Mouse (Mus musculus) liver, embryonic 16.5 days (tissue): ENCODE data around the gene Deaf1. TPM values are rescaled to one million over a fixed set of nuclear protein-coding genes. Genes with fewer than 3 reads are reported as not detected.

Experiments used
- ATAC-seq: fragments of 200-750 bp; cut with Nextera tagmentation; 2 replicates; pipeline ENCODE4 v1.8.0; 2017; ENCODE audit warnings: low read depth, mild to moderate bottlenecking, moderate number of reproducible peaks, moderate library complexity
- H3K27ac ChIP-seq: fragments of 300-500 bp; sonication (generic); 2 replicates; pipeline ENCODE4 v1.5.1; 2014; ENCODE audit warnings: mild to moderate bottlenecking, low read length
- H3K27me3 ChIP-seq: fragments of 300-500 bp; sonication (generic); 2 replicates; pipeline ENCODE4 v1.6.1; 2014; ENCODE audit warnings: low read depth, low read length, mixed read lengths; ENCODE audit not compliant: control insufficient read depth, insufficient read depth
- H3K36me3 ChIP-seq: fragments of 300-500 bp; sonication (generic); 2 replicates; pipeline ENCODE4 v1.6.1; 2014; ENCODE audit warnings: mild to moderate bottlenecking; ENCODE audit not compliant: control insufficient read depth, insufficient read depth
- H3K4me1 ChIP-seq: fragments of 300-500 bp; sonication (generic); 2 replicates; pipeline ENCODE4 v1.6.1; 2014; ENCODE audit warnings: low read depth, low read length, mixed read lengths; ENCODE audit not compliant: control insufficient read depth
- H3K4me2 ChIP-seq: fragments of 300-500 bp; sonication (generic); 2 replicates; pipeline ENCODE4 v1.6.1; 2014; ENCODE audit warnings: low read depth, low read length, mixed read lengths
- H3K4me3 ChIP-seq: fragments of 300-500 bp; sonication (generic); 2 replicates; pipeline ENCODE4 v1.5.1; 2014; ENCODE audit warnings: low read depth, mild to moderate bottlenecking, low read length
- H3K9ac ChIP-seq: fragments of 300-500 bp; sonication (generic); 2 replicates; pipeline ENCODE4 v1.6.1; 2014; ENCODE audit warnings: low read depth, low read length
- H3K9me3 ChIP-seq: fragments of 300-500 bp; sonication (generic); replicated peaks from 2 replicates; pipeline ENCODE4 v1.6.1; 2016; ENCODE audit warnings: low read length; ENCODE audit not compliant: control insufficient read depth
- WGBS: fragments of 180-500 bp; shearing (Covaris S2); extraction: QIAGEN DNeasy Blood & Tissue Kit; methylation state at CpG from one replicate; pipeline ENCODE4 v1.1.7; 2014; ENCODE audit not compliant: insufficient replicate concordance; 5-methylcytosine and 5-hydroxymethylcytosine counted together
- polyA plus RNA-seq: library from polyadenylated mRNA; unstranded; fragments of >200 nt; fragmentation: Nextera tagmentation; extraction: Ambion mirVana; gene quantifications from 2 replicates; pipeline ENCODE4 v1.2.1, GENCODE M21; 2015

Gene Deaf1
- 11.6 and 13.6 TPM in 2 replicates for polyA plus RNA-seq

GRCm38 (mm10) chr7:141327469-141328372 lies at the start of gene Deaf1, which contains the start of gene Tmem80:
TSS of gene Deaf1 (minus strand) at chr7:141327690.
TSS of gene Tmem80 (plus strand) at chr7:141327739.
- Histone ChIP-seq H3K36me3 (peaks cover 8% of the 10 kb centered on the region), H3K9ac (peak within 1 kb of the TSS; percentile 96), H3K27me3 (no peaks in the 10 kb centered on the region), H3K27ac (peak within 1 kb of the TSS; percentile 99), H3K4me2 (peak within 1 kb of the TSS; percentile 99), H3K9me3 (no peaks in the 10 kb centered on the region), H3K4me3 (peak within 1 kb of the TSS; percentile 81), H3K4me1 (peaks cover 23% of the 10 kb centered on the region)
- peak; percentile 90 for ATAC-seq
- WGBS: under 1% methylated on average over 105 of the region's 105 CpGs

DNA sequence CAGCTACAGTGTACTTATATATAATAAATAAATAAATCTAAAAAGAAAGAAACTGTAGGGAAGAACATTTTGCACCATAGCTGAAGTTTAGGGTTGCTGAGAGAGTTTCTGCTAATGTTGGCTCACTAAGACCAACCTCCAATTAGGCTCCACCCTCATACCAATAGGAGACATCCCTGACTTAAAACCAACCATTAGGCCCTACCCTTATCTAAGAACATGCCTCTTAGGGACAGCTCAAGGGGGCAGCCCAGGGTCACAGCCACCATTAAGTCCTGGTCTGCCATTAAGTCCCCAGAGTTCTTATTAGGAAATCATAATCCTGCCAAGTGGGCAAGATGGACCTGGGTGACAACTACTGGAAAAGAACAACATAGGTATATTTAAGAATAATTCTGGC lies 46.9 kb upstream of the Deaf1 start:
- no peak for ATAC-seq
- no peaks in the 10 kb centered on the region for H3K9me3 ChIP-seq
- H3K9ac ChIP-seq: no peak overlapping the region
- H3K4me2 ChIP-seq: no peak overlapping the region
- H3K27me3 ChIP-seq: no peaks in the 10 kb centered on the region
- no peaks in the 10 kb centered on the region for H3K36me3 ChIP-seq
- H3K4me1 ChIP-seq: peaks cover 10% of the 10 kb centered on the region
- no peak overlapping the region for H3K27ac ChIP-seq
- no peak overlapping the region for H3K4me3 ChIP-seq

DNA sequence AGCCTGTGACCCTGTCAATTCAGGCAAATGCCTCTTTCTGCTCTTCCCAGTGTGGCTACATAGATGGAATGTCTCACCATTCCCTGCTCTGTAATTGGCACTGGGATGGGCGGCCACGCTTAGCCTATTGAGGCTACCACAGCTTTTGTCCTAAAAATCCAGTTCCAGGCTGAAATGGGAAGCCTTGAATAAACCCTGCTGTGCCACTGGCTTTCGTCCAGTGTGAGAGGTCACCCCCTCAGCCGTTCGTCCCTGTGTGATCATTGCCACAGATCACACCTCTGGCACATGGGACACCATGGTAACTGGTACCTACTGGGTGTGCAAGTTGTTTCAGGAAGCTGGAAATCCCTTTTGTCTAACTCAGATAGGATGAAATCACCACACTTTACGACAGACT lies 46.1 kb upstream of the Deaf1 start:
- Histone ChIP-seq H3K27ac (no peak overlapping the region), H3K27me3 (no peaks in the 10 kb centered on the region), H3K4me2 (no peak overlapping the region), H3K9me3 (no peaks in the 10 kb centered on the region), H3K9ac (no peak overlapping the region), H3K36me3 (no peaks in the 10 kb centered on the region), H3K4me3 (no peak overlapping the region), H3K4me1 (peaks cover 11% of the 10 kb centered on the region)
- ATAC-seq: no peak
- WGBS: 65% methylated on average over 6 of the region's 6 CpGs

DNA sequence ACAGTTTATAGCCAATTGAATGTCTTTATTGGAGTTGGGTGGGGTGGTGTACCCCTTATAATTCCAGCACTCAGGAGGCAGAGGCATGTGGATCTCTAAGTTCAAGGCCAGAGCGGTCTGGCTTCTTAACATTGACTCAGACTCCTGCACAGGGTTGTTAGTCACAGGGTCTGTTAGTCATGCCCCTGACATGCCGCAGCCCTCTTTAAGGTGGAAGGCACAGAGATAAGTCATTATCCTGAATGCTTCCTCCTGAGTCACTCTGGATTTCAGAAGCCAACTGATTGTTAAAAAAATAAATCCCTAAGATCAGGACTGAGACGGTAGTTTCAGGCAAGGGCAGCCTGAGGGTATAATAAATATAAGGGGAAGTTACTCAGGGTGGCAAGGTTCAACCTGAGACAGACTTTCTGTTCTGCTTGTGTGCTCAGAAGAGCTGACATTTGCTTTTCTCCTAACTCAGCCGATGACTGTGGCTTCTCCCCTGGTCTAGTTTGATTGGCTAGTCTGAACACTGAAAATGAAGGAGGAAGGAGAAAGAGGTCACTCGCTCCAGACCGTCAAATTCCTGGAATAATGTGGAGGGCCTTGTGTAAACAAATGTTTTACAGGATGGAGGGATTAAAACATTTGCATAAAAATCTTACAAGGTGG lies 44.6 kb upstream of the Deaf1 start:
- WGBS: 47% methylated on average over 6 of the region's 6 CpGs
- no peak overlapping the region for H3K4me2 ChIP-seq
- ATAC-seq: 0 out of 2 replicates have a peak, but pooled peaks have one; percentile 5
- H3K27me3 ChIP-seq: no peaks in the 10 kb centered on the region
- H3K9ac ChIP-seq: no peak overlapping the region
- H3K36me3 ChIP-seq: no peaks in the 10 kb centered on the region
- H3K27ac ChIP-seq: no peak overlapping the region
- peaks cover 11% of the 10 kb centered on the region for H3K4me1 ChIP-seq
- no peaks in the 10 kb centered on the region for H3K9me3 ChIP-seq
- H3K4me3 ChIP-seq: no peak overlapping the region

- H3K9ac ChIP-seq: no peak overlapping the region; the same call in 1 of the 2 replicates
- ATAC-seq: no peak
- 32% methylated on average over 5 of the region's 5 CpGs for whole genome bisulfite sequencing
- H3K4me2 ChIP-seq: no peak overlapping the region
- H3K27me3 ChIP-seq: no peaks in the 10 kb centered on the region
- peak overlapping the region; percentile 51 for H3K27ac ChIP-seq
- H3K4me1 ChIP-seq: peaks cover 23% of the 10 kb centered on the region
- H3K9me3 ChIP-seq: no peaks in the 10 kb centered on the region
- H3K4me3 ChIP-seq: no peak overlapping the region
- H3K36me3 ChIP-seq: no peaks in the 10 kb centered on the region
Measured at GRCm38 (mm10) chr7:141369918-141370317, 42.4 kb upstream of the Deaf1 start.

- peaks cover 41% of the 10 kb centered on the region for H3K4me1 ChIP-seq
- no peak for ATAC-seq
- 71% methylated on average over 4 of the region's 4 CpGs for WGBS
Measured at GRCm38 (mm10) chr7:141367358-141367757, 39.9 kb upstream of the Deaf1 start.

DNA sequence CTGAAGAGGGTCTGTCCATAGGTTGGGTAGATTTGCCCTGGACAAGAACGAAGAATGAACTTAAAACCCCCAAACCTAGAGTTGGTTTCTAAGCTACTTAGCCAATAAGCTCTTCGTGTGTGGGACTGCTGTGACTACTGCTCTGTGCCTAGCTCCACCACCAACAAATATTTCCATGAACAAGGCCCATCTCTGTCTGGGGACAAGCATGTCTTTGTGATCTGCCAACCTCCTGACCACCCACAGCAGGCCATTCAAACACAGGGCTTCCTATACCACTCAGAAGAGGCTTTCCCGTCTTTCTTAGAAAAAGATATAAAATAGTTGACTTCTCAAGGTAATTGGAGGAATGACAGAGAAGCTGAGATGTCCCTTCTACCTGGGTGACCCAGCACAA lies 37.6 kb upstream of the Deaf1 start:
- no peak for ATAC-seq
- Histone ChIP-seq H3K27me3 (peaks cover 7% of the 10 kb centered on the region), H3K27ac (peak overlapping the region; percentile 97), H3K9ac (peak overlapping the region; percentile 54; the same call in 1 of the 2 replicates), H3K4me3 (no peak overlapping the region), H3K36me3 (no peaks in the 10 kb centered on the region), H3K9me3 (no peaks in the 10 kb centered on the region), H3K4me1 (peaks cover 36% of the 10 kb centered on the region), H3K4me2 (peak overlapping the region; percentile 59)
- WGBS: 55% methylated on average over 3 of the region's 3 CpGs

More at GRCm38 (mm10) chr7:141367358-141367757, 39.9 kb upstream of the Deaf1 start:
- no peaks in the 10 kb centered on the region for H3K36me3 ChIP-seq
- no peaks in the 10 kb centered on the region for H3K9me3 ChIP-seq
- no peaks in the 10 kb centered on the region for H3K27me3 ChIP-seq
- H3K4me2 ChIP-seq: no peak overlapping the region
- H3K27ac ChIP-seq: no peak overlapping the region
- H3K4me3 ChIP-seq: no peak overlapping the region
- no peak overlapping the region for H3K9ac ChIP-seq

DNA sequence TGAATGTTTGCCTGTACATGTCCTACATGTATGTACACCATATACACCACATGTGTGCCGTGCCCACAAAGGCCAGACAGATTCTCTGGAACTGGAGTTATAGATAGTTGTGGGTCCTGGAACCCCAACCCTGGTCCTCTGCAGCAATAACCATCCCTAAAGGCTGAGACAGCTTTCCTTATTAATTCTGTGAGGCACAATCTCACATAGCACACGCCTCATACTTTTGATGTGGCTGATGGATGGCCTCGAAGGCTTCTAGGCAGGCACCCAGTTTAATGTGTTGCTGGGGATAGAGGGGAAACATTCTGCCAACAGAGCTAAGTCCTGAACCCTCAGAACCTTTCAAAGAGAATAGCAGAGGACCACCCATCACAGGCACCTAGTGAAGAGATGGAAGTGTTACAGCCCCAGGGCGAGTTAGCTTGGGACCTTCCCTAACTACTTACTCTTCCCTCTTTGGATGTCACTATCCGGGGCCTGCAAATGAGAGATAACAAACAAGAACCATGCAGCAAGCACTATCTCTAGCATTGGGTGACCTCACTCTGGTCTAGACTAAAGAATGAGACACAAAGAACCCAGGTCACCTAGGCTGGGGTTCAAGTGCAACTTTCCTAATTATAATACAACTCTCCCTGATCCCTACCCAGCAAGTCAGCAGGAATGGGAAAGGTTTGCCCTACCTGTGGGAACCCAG lies 37.0 kb upstream of the Deaf1 start:
- peak; percentile 96 for ATAC-seq
- peaks cover 7% of the 10 kb centered on the region for H3K27me3 ChIP-seq
- H3K4me2 ChIP-seq: peak overlapping the region; percentile 59
- no peaks in the 10 kb centered on the region for H3K9me3 ChIP-seq
- peak overlapping the region; percentile 97 for H3K27ac ChIP-seq
- H3K4me1 ChIP-seq: peaks cover 32% of the 10 kb centered on the region
- H3K9ac ChIP-seq: peak overlapping the region; percentile 54
- peak overlapping the region; percentile 7; the same call in 1 of the 2 replicates for H3K4me3 ChIP-seq
- no peaks in the 10 kb centered on the region for H3K36me3 ChIP-seq
- WGBS: 36% methylated on average over 5 of the region's 5 CpGs
